Mouse (Mus musculus): ENCODE data around the gene Gm21854.
"Not testable (repeated sequence)": the region's sequence is repeated elsewhere in the genome, so short reads cannot be mapped to it uniquely, and the experiment has no call there.

Gene Gm21854

DNA sequence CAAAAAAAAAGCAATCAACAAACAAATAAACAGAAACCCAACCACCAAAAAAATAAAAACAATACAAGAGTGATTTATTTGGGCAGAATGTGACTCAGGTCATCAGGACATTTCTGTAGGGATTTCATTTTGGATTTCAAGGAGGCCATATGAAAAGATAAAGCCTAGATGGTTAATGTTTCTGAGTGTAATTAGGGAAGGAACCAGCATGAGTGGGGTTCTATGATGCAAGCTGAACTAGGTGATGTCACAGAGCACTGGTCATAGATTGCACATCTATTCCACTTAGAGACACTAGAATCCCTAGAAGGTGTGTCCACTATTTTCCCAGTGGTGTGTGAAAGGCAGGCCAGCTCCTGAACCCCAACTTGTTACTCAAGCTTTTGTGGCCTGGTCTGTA lies at the start of gene Gm21854:
TSS of gene Gm21854 (plus strand) at position 301 of the 400 bp plus-strand sequence.
- DNase-seq (ENCODE audit: low spot score): not testable (repeated sequence)
